ENCODE assay signal across 18 mouse cellular contexts in genomic region chr9:103233006-103233395, GRCm38 (mm10). TPM values are rescaled to one million over a fixed set of nuclear protein-coding genes. Genes with fewer than 3 reads are reported as not detected.
A peak's percentile ranks its signal among the peaks of the same experiment; 100 is the strongest.
DNase-seq lines count a peak whose midpoint lies in the region; TF ChIP-seq lines count a peak whose summit lies in the region.
"Had no signal": no experiment of that assay in that cellular context is flagged by ENCODE, and none has a peak within 500 bp of the region (broad histone marks: within the 10 kb centered on the region; RNA-seq: fewer than 3 reads in every experiment).

No protein-coding gene starts in this region.

- H3K4me3 ChIP-seq in lung, adult 2 months (replicated peaks; ENCODE audit: extremely low read depth, low read depth, low read length) = no peak overlapping the region
- H3K4me3 ChIP-seq: forebrain, embryonic 13.5 days; limb, embryonic 12.5 days; neural tube, embryonic 13.5 days had no signal

- TF ChIP-seq POLR2A in lung, adult 2 months (IDR thresholded peaks at IDR 0.05; ENCODE audit: borderline replicate concordance, extremely low read depth, low read depth, low read length) = no peak

- WGBS in lung, adult 2 months = 57% methylated on average over 7 of the region's 7 CpGs

- H3K4me1 ChIP-seq in lung, adult 2 months (ENCODE audit: control insufficient read depth, insufficient read depth, low read length) = peaks cover 3% of the 10 kb centered on the region; the same call in 1 of the 2 replicates

- DNase-seq in kidney, postnatal 10 days = peak; percentile 26
- DNase-seq in kidney, adult 9 months = no peak
- DNase-seq in lung, postnatal 36 days = peak; percentile 40
- DNase-seq in lung, adult 2 months = no peak
- peak; percentile 31 to 41 for DNase-seq in thymus, adult 18-20 months
- DNase-seq in yolk sac, embryonic 10.5 days (ENCODE audit: low spot score) = peak; percentile 36
- no peak for DNase-seq in layer of hippocampus, postnatal 36 days
- no peak for DNase-seq in gastrocnemius, postnatal 25 days
- DNase-seq: adrenal gland, postnatal 36 days; cerebellum, adult 8-10 months; heart, postnatal 4 days had no signal

- TF ChIP-seq CTCF in lung, adult 2 months (IDR thresholded peaks at IDR 0.05; ENCODE audit: insufficient read depth, low read length) = no peak

RNA-seq across cellular contexts. Expression of gene Trf, which starts 2.8 kb away (rescaled TPM):
- polyA plus RNA-seq in lung, adult 2 months (2012; rRNA removed) = 569 and 855 TPM in 2 replicates
- 100 to 1,000 TPM; 202 to 231 TPM for total RNA-seq in layer of hippocampus, postnatal 36 days (2021)
- total RNA-seq in gastrocnemius, postnatal 25 days (2021) = 10 to 100 TPM in 1 of 2 experiments, 1 to 10 TPM in 1; 7.9 to 32.4 TPM
- polyA plus RNA-seq: C2C12 had no signal

RNA-seq across cellular contexts. Expression of gene Gm20425, which starts 2.9 kb away (rescaled TPM):
- polyA plus RNA-seq in lung, adult 2 months (2012; rRNA removed) = 0.08 and 0.27 TPM in 2 replicates
- 10 to 100 TPM; 11.1 to 11.3 TPM for total RNA-seq in layer of hippocampus, postnatal 36 days (2021)
- total RNA-seq in gastrocnemius, postnatal 25 days (2021) = 1 to 10 TPM in 1 of 2 experiments, not detected in 1; 5.6 TPM
- total RNA-seq: common myeloid progenitor, adult 5-6 weeks had no signal
- polyA plus RNA-seq: C2C12; heart, embryonic 14.5 days; large intestine, adult 2 months had no signal

RNA-seq across cellular contexts. Expression of gene Srprb, which starts 31.1 kb away (rescaled TPM):
- 49.1 and 52.5 TPM in 2 replicates for polyA plus RNA-seq in lung, adult 2 months (2012; rRNA removed)
- 10 to 100 TPM; 21.0 to 22.3 TPM for total RNA-seq in layer of hippocampus, postnatal 36 days (2021)
- 10 to 100 TPM; 16.6 TPM for total RNA-seq in gastrocnemius, postnatal 25 days (2021)

Comparison
In these comparisons a context has a peak if more than half of its experiments do, and no peak if none do; other contexts are left out.
1. DNase-seq: peak in kidney, postnatal 10 days (single experiment), lung, postnatal 36 days (single experiment), thymus, adult 18-20 months (2 of 2) and yolk sac, embryonic 10.5 days (single experiment); none in kidney, adult 9 months (single experiment), lung, adult 2 months (single experiment), layer of hippocampus, postnatal 36 days (0 of 2) and gastrocnemius, postnatal 25 days (single experiment).
2. RNA of gene Trf, which starts 2.8 kb away (total RNA-seq): 202 to 231 TPM in layer of hippocampus, postnatal 36 days; 7.9 to 32.4 TPM in gastrocnemius, postnatal 25 days; every median in the first group is over 4 times any median in the second.